Mouse (Mus musculus) liver, adult 2 months (tissue): ENCODE data around the gene Odc1.

Source experiments
- CTCF ChIP-seq: fragments of 200-500 bp; IDR thresholded peaks from 2 replicates; pipeline ENCODE4 v1.5.1; 2011; ENCODE audit warnings: low read depth, low read length, control low read depth
- POLR2A ChIP-seq: fragments of 200-500 bp; IDR thresholded peaks from 2 replicates; pipeline ENCODE4 v1.6.1; 2011; ENCODE audit warnings: low read length, control low read depth; ENCODE audit not compliant: insufficient read depth; ENCODE audit errors: extremely low read depth

GRCm38 (mm10) chr12:17552949-17553348 lies 8.4 kb downstream of the Odc1 start:
- no peak for TF ChIP-seq POLR2A
- no peak for TF ChIP-seq CTCF
